Mouse (Mus musculus): Measurements from ENCODE around the gene Ppp1r9a. TPM values are rescaled to one million over a fixed set of nuclear protein-coding genes. Genes with fewer than 3 reads are reported as not detected.

Gene Ppp1r9a
- total and polyA plus RNA-seq, 3 experiments, result 0.03 TPM; not detected in 2

DNA sequence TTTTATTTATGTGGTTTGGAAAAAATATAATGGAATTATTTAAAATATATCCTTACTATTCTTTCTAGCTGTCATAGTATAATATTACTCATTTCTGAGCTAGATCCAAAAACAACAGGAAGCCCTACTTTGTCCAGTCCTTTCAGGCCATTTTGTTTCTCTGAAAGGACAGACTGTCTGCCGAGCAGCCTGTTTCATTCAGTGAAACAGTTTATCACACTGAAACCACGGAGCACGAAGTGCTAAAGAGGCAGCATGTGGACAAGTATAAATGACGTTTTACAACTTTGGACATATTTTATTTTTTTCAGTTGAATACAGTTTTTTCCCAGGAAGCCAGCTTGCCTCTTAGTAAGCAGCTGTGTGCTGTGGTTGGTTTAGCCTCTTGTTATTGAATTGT, 181.2 kb downstream of the Ppp1r9a start:
- peaks cover 14 to 31% of the 10 kb centered on the region in 2 experiments for H3K27me3 ChIP-seq (ENCODE audit: control insufficient read depth in 1 of 2, insufficient read depth in 2 of 2, low read length in 2 of 2)
- TF ChIP-seq USF1 (IDR thresholded peaks at IDR 0.05; ENCODE audit: low read depth, low read length) (no peak), TBP (IDR thresholded peaks at IDR 0.05; ENCODE audit: low read depth, low read length) (no peak), POLR2AphosphoS2 (IDR thresholded peaks at IDR 0.05; ENCODE audit: low read length) (no peak), USF2 (IDR thresholded peaks at IDR 0.05; ENCODE audit: borderline replicate concordance in 1 of 2, insufficient read depth in 1 of 2, low read depth in 1 of 2, low read length in 2 of 2) (no peak), MEF2A (IDR thresholded peaks at IDR 0.05; ENCODE audit: extremely low read depth, insufficient replicate concordance, low read depth, low read length, poor library complexity, severe bottlenecking) (no peak), E2F4 (IDR thresholded peaks at IDR 0.05; ENCODE audit: borderline replicate concordance, low read depth, low read length) (no peak), KAT2A (conservative IDR thresholded peaks at IDR 0.05; ENCODE audit: low read depth, low read length) (no peak), POLR2AphosphoS5 (IDR thresholded peaks at IDR 0.05; ENCODE audit: borderline replicate concordance, low read depth, low read length) (no peak), NRF1 (IDR thresholded peaks at IDR 0.05; ENCODE audit: insufficient read depth, low read depth, low read length, poor library complexity, severe bottlenecking) (no peak), ELF1 (IDR thresholded peaks at IDR 0.05; ENCODE audit: low read depth, low read length) (no peak), MYB (IDR thresholded peaks at IDR 0.05; ENCODE audit: low read depth, low read length) (no peak), TCF12 (IDR thresholded peaks at IDR 0.05; ENCODE audit: low read depth, low read length) (no peak), RCOR1 (IDR thresholded peaks at IDR 0.05; ENCODE audit: low read depth, low read length) (no peak), SMC3 (IDR thresholded peaks at IDR 0.05; ENCODE audit: low read depth, low read length) (no peak), GATA1 (IDR thresholded peaks at IDR 0.05; ENCODE audit: low read depth, low read length) (no peak), ETS1 (IDR thresholded peaks at IDR 0.05; ENCODE audit: low read depth, low read length) (no peak), ZMIZ1 (IDR thresholded peaks at IDR 0.05; ENCODE audit: low read depth, low read length) (no peak), GABPA (IDR thresholded peaks at IDR 0.05; ENCODE audit: low read depth, low read length) (no peak), ZC3H11A (IDR thresholded peaks at IDR 0.05; ENCODE audit: low read depth, low read length) (no peak), MYC (IDR thresholded peaks at IDR 0.05; ENCODE audit: low read depth, low read length) (no peak)
- no peaks in the 10 kb centered on the region for H3K36me3 ChIP-seq (ENCODE audit: control insufficient read depth in 1 of 2, insufficient read depth in 2 of 2, low read length in 2 of 2)
- no peaks in the 10 kb centered on the region for H3K79me2 ChIP-seq (ENCODE audit: control insufficient read depth, insufficient read depth, low read length, poor library complexity)
- H3K27ac ChIP-seq (ENCODE audit: control insufficient read depth, low read depth, low read length), result no peak overlapping the region
- H3K4me1 ChIP-seq (ENCODE audit: control insufficient read depth in 1 of 2, insufficient read depth in 2 of 2, low read length in 2 of 2), result no peaks in the 10 kb centered on the region
- no peak overlapping the region for H3K9ac ChIP-seq (ENCODE audit: control insufficient read depth, low read depth, low read length, poor library complexity, severe bottlenecking)
- H3K9me3 ChIP-seq (replicated peaks; ENCODE audit: insufficient read depth, low read length), result no peaks in the 10 kb centered on the region
- no peak overlapping the region for H3K4me3 ChIP-seq (ENCODE audit: control insufficient read depth in 1 of 2, insufficient read depth in 1 of 2, low read depth in 2 of 2, low read length in 2 of 2)
- no peak for DNase-seq (ENCODE audit: low read depth, low spot score)

DNA sequence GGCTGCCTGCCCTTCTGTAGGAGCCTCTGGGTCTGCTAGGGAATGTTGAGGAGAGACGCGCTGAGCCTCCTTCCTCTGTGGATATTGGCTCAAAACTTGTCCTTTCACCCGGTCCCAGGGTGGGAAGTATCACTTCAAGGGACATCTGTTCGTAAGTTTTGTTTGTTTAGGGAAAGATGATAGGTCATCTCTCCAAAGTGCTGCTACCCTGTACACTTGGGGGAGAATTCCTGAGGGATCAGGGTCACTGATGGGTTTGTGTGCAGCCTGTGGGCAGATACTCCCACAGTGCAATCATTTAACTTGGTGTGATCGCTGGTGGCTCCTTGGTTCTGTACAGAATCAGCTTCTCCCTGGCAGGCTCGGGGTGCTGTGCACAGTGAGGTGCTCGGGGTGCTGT, 189.2 kb downstream of the Ppp1r9a start:
- H3K4me3 ChIP-seq (ENCODE audit: control insufficient read depth in 1 of 2, insufficient read depth in 1 of 2, low read depth in 2 of 2, low read length in 2 of 2), result no peak overlapping the region
- TF ChIP-seq MAX (IDR thresholded peaks at IDR 0.05; ENCODE audit: low read length), result no peak
- TF ChIP-seq BHLHE40 (IDR thresholded peaks at IDR 0.05; ENCODE audit: borderline replicate concordance, low read depth, low read length), result no peak
- TF ChIP-seq USF1 (IDR thresholded peaks at IDR 0.05; ENCODE audit: low read depth, low read length), result no peak
- TF ChIP-seq CHD1 (IDR thresholded peaks at IDR 0.05; ENCODE audit: low read depth, low read length), result no peak
- TF ChIP-seq ELF1 (IDR thresholded peaks at IDR 0.05; ENCODE audit: low read depth, low read length), result no peak
- no peak for TF ChIP-seq ZNF384 (IDR thresholded peaks at IDR 0.05; ENCODE audit: low read depth, low read length)
- TF ChIP-seq RAD21 (IDR thresholded peaks at IDR 0.05; ENCODE audit: low read depth, low read length), result no peak
- no peak for TF ChIP-seq ZC3H11A (IDR thresholded peaks at IDR 0.05; ENCODE audit: low read depth, low read length)
- no peak for TF ChIP-seq KAT2A (conservative IDR thresholded peaks at IDR 0.05; ENCODE audit: low read depth, low read length)
- no peak for TF ChIP-seq E2F4 (IDR thresholded peaks at IDR 0.05; ENCODE audit: borderline replicate concordance, low read depth, low read length)
- TF ChIP-seq SIN3A (IDR thresholded peaks at IDR 0.05; ENCODE audit: low read length), result no peak
- no peak for TF ChIP-seq MXI1 (IDR thresholded peaks at IDR 0.05; ENCODE audit: low read depth, low read length)
- no peak for TF ChIP-seq MYC (IDR thresholded peaks at IDR 0.05; ENCODE audit: low read depth, low read length)
- TF ChIP-seq TBP (IDR thresholded peaks at IDR 0.05; ENCODE audit: low read depth, low read length), result no peak
- TF ChIP-seq GATA1 (IDR thresholded peaks at IDR 0.05; ENCODE audit: low read depth, low read length), result no peak
- no peak for TF ChIP-seq ZKSCAN1 (IDR thresholded peaks at IDR 0.05; ENCODE audit: low read depth, low read length)
- no peak for TF ChIP-seq ETS1 (IDR thresholded peaks at IDR 0.05; ENCODE audit: low read depth, low read length)
- no peak for DNase-seq (ENCODE audit: low read depth, low spot score)
- no peak overlapping the region for H3K9ac ChIP-seq (ENCODE audit: control insufficient read depth, low read depth, low read length, poor library complexity, severe bottlenecking)
- no peaks in the 10 kb centered on the region for H3K9me3 ChIP-seq (replicated peaks; ENCODE audit: insufficient read depth, low read length)
- no peaks in the 10 kb centered on the region for H3K36me3 ChIP-seq (ENCODE audit: control insufficient read depth in 1 of 2, insufficient read depth in 2 of 2, low read length in 2 of 2)
- H3K27me3 ChIP-seq (ENCODE audit: control insufficient read depth in 1 of 2, insufficient read depth in 2 of 2, low read length in 2 of 2), result peaks cover 8 to 13% of the 10 kb centered on the region in 2 experiments
- no peaks in the 10 kb centered on the region for H3K4me1 ChIP-seq (ENCODE audit: control insufficient read depth in 1 of 2, insufficient read depth in 2 of 2, low read length in 2 of 2)
- no peak overlapping the region for H3K27ac ChIP-seq (ENCODE audit: control insufficient read depth, low read depth, low read length)
- no peaks in the 10 kb centered on the region for H3K79me2 ChIP-seq (ENCODE audit: control insufficient read depth, insufficient read depth, low read length, poor library complexity)
